Mouse (Mus musculus) heart, embryonic 11.5 days (tissue): ENCODE results near the gene Ero1lb. TPM values are rescaled to one million over a fixed set of nuclear protein-coding genes. Genes with fewer than 3 reads are reported as not detected.
A peak's percentile ranks its signal among the peaks of the same experiment; 100 is the strongest.

Experiments used
- ATAC-seq: fragments of 200-750 bp; cut with Nextera tagmentation; replicated peaks from 2 replicates; pipeline ENCODE4 v1.8.0; 2017; ENCODE audit warnings: moderate library complexity; ENCODE audit not compliant: insufficient number of reproducible peaks, low FRiP score, low TSS enrichment
- H3K27ac ChIP-seq: fragments of 300-500 bp; sonication (generic); 2 replicates; pipeline ENCODE4 v1.5.1; 2014; ENCODE audit warnings: mild to moderate bottlenecking, low read depth, low read length
- H3K27me3 ChIP-seq: fragments of 300-500 bp; sonication (generic); 2 replicates; pipeline ENCODE4 v1.6.1; 2014; ENCODE audit warnings: mild to moderate bottlenecking, low read length, mixed read lengths; ENCODE audit not compliant: control insufficient read depth, insufficient read depth
- H3K36me3 ChIP-seq: fragments of 300-500 bp; sonication (generic); 2 replicates; pipeline ENCODE4 v1.6.1; 2014; ENCODE audit warnings: mild to moderate bottlenecking, low read length, moderate library complexity, mixed read lengths; ENCODE audit not compliant: control insufficient read depth, insufficient read depth
- H3K4me1 ChIP-seq: fragments of 300-500 bp; sonication (generic); 2 replicates; pipeline ENCODE4 v1.6.1; 2014; ENCODE audit warnings: low read length; ENCODE audit not compliant: control insufficient read depth, insufficient read depth
- H3K4me2 ChIP-seq: fragments of 300-500 bp; sonication (generic); 2 replicates; pipeline ENCODE4 v1.6.1; 2014; ENCODE audit warnings: mild to moderate bottlenecking, moderate library complexity
- H3K4me3 ChIP-seq: fragments of 300-500 bp; sonication (generic); 2 replicates; pipeline ENCODE4 v1.5.1; 2014; ENCODE audit warnings: low read depth, low read length
- H3K9ac ChIP-seq: fragments of 300-500 bp; sonication (generic); 2 replicates; pipeline ENCODE4 v1.6.1; 2014; ENCODE audit warnings: mild to moderate bottlenecking, low read depth, low read length, moderate library complexity
- H3K9me3 ChIP-seq: fragments of 300-500 bp; sonication (generic); replicated peaks from 2 replicates; pipeline ENCODE4 v1.6.1; 2016; ENCODE audit warnings: low read length; ENCODE audit not compliant: control insufficient read depth
- WGBS: fragments of 180-500 bp; shearing (Covaris S2); extraction: QIAGEN DNeasy Blood & Tissue Kit; methylation state at CpG from one replicate; pipeline ENCODE4 v1.1.7; 2014; ENCODE audit not compliant: insufficient replicate concordance; 5-methylcytosine and 5-hydroxymethylcytosine counted together
- polyA plus RNA-seq: library from polyadenylated mRNA; unstranded; fragments of >200 nt; fragmentation: Nextera tagmentation; extraction: Ambion mirVana; gene quantifications from 2 replicates; pipeline ENCODE4 v1.2.1, GENCODE M21; 2014

The Ero1lb gene
- polyA plus RNA-seq, 1 experiment from 2014 or later, result 7.7 TPM

GRCm38 (mm10) chr13:12540119-12540518 lies 25.6 kb upstream of the Ero1lb start:
- no peaks in the 10 kb centered on the region for H3K4me1 ChIP-seq
- H3K4me3 ChIP-seq, result no peak overlapping the region
- H3K9me3 ChIP-seq, result no peaks in the 10 kb centered on the region
- no peaks in the 10 kb centered on the region for H3K36me3 ChIP-seq
- no peak for ATAC-seq
- H3K27ac ChIP-seq, result no peak overlapping the region
- no peaks in the 10 kb centered on the region for H3K27me3 ChIP-seq
- no peak overlapping the region for H3K4me2 ChIP-seq
- WGBS, result 56% methylated on average over 13 of the region's 13 CpGs
- no peak overlapping the region for H3K9ac ChIP-seq

GRCm38 (mm10) chr13:12542006-12542981 lies 23.4 kb upstream of the Ero1lb start:
- Histone ChIP-seq H3K27ac (no peak overlapping the region), H3K9ac (no peak overlapping the region), H3K9me3 (no peaks in the 10 kb centered on the region), H3K27me3 (no peaks in the 10 kb centered on the region), H3K4me2 (peak overlapping the region; percentile 51), H3K4me1 (no peaks in the 10 kb centered on the region), H3K36me3 (no peaks in the 10 kb centered on the region), H3K4me3 (no peak overlapping the region)
- 12% methylated on average over 23 of the region's 23 CpGs for WGBS
- peak; percentile 52; the same call in 1 of the 2 replicates for ATAC-seq

GRCm38 (mm10) chr13:12543246-12543645 lies 22.4 kb upstream of the Ero1lb start:
- Histone ChIP-seq H3K4me1 (no peaks in the 10 kb centered on the region), H3K9me3 (no peaks in the 10 kb centered on the region), H3K9ac (no peak overlapping the region), H3K36me3 (no peaks in the 10 kb centered on the region), H3K27ac (no peak overlapping the region), H3K4me3 (no peak overlapping the region), H3K27me3 (no peaks in the 10 kb centered on the region), H3K4me2 (no peak overlapping the region)
- WGBS, result 72% methylated on average over 5 of the region's 5 CpGs
- no peak for ATAC-seq

DNA sequence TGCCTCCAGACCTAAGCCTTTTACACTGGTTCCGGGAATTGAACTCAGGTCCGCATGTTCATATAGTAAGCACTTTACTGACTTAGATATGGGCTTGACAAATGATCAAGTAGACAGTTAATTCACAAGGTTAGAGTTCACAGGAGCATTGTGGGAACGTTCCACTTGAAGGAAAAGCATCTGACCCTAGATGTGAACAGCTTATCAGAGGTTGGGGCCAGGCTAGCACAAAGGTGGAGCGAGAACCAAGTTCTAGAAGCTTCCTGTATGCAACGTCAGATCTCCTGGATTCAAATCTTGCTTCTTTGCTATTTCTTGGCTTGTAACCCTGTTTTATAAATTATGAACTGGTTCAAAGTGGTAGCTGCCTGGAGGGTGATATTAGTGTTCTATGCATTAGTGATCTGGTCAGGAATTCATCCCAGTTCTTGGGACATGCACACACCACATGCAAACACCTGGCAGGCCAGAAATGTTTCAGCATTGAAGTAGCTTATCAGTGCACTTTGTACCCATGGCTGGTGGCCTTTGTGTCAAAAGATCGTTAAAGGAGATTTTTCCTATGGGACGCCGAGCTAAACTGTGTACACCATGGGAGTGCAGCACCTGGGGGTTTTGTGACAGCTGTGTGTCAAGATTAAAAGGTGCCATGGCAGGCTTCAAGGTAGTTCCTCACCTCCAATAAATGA lies 21.6 kb upstream of the Ero1lb start:
- Histone ChIP-seq H3K27me3 (no peaks in the 10 kb centered on the region), H3K4me1 (no peaks in the 10 kb centered on the region), H3K27ac (no peak overlapping the region), H3K4me3 (no peak overlapping the region), H3K4me2 (no peak overlapping the region), H3K9me3 (no peaks in the 10 kb centered on the region), H3K36me3 (no peaks in the 10 kb centered on the region), H3K9ac (no peak overlapping the region)
- 72% methylated on average over 8 of the region's 8 CpGs for WGBS
- ATAC-seq, result no peak

DNA sequence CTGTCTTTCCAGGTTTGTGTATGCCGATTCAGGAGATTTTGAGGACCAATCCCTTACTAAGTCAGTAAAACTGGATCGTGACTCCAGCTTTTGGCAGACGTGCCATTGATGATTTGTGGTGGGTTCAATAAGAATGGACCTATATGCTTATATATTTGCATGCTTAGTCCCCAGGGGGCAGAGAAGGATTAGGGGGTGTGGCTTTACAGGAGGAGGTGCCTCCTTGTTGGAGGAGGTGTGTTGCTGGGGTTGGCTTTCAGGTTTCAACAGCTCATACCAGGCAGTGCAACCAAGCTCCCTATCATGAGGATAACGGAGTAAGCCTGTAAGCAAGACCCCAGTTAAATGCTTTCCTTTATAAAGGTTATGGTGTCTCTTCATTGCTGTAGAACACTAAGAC lies 11.5 kb upstream of the Ero1lb start:
- H3K27ac ChIP-seq, result no peak overlapping the region
- H3K27me3 ChIP-seq, result no peaks in the 10 kb centered on the region
- H3K36me3 ChIP-seq, result no peaks in the 10 kb centered on the region
- H3K9me3 ChIP-seq, result no peaks in the 10 kb centered on the region
- no peak overlapping the region for H3K4me2 ChIP-seq
- ATAC-seq, result no peak
- H3K4me1 ChIP-seq, result no peaks in the 10 kb centered on the region
- no peak overlapping the region for H3K4me3 ChIP-seq
- no peak overlapping the region for H3K9ac ChIP-seq
- WGBS, result 61% methylated on average over 4 of the region's 4 CpGs

DNA sequence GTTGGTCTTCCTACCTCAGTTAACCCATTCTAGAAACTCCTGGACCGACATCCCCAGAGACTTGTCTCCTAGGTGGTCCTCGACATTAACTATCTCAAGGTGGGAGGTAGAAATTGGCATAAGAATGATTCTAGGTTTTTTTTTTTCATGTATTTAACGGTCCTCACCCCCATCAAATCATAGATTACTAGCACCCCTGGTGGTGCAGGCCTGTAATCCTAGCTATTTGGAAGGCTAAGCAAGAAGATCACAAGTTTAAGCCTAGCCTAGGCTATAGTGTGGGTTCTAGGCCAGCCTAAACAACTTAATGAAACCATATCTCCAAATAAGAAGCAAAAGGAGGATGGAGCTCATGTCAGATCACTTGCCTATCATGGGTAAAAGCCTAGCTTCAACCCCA lies 6.6 kb upstream of the Ero1lb start:
- ATAC-seq, result no peak
- WGBS, result 60% methylated on average over 3 of the region's 3 CpGs
- H3K36me3 ChIP-seq, result no peaks in the 10 kb centered on the region
- no peak overlapping the region for H3K4me3 ChIP-seq
- no peak overlapping the region for H3K4me2 ChIP-seq
- no peak overlapping the region for H3K9ac ChIP-seq
- H3K27ac ChIP-seq, result no peak overlapping the region
- no peaks in the 10 kb centered on the region for H3K27me3 ChIP-seq
- no peaks in the 10 kb centered on the region for H3K4me1 ChIP-seq
- H3K9me3 ChIP-seq, result no peaks in the 10 kb centered on the region

- no peak overlapping the region for H3K9ac ChIP-seq
- no peak for ATAC-seq
- WGBS, result 61% methylated on average over 6 of the region's 6 CpGs
These were observed 6.1 kb upstream of the Ero1lb start for GRCm38 (mm10) chr13:12559462-12560120.

GRCm38 (mm10) chr13:12561729-12562128 lies 3.9 kb upstream of the Ero1lb start:
- Histone ChIP-seq H3K9ac (no peak overlapping the region), H3K36me3 (no peaks in the 10 kb centered on the region), H3K9me3 (no peaks in the 10 kb centered on the region), H3K4me1 (peaks cover 3% of the 10 kb centered on the region; the same call in 1 of the 2 replicates), H3K27ac (no peak overlapping the region), H3K27me3 (no peaks in the 10 kb centered on the region), H3K4me3 (no peak overlapping the region), H3K4me2 (no peak overlapping the region)
- no peak for ATAC-seq
- WGBS, result 62% methylated on average over 2 of the region's 2 CpGs

More at GRCm38 (mm10) chr13:12559462-12560120, 6.1 kb upstream of the Ero1lb start:
- no peak overlapping the region for H3K4me2 ChIP-seq
- H3K27ac ChIP-seq, result no peak overlapping the region
- no peaks in the 10 kb centered on the region for H3K4me1 ChIP-seq
- no peaks in the 10 kb centered on the region for H3K27me3 ChIP-seq
- no peaks in the 10 kb centered on the region for H3K9me3 ChIP-seq
- no peak overlapping the region for H3K4me3 ChIP-seq
- no peaks in the 10 kb centered on the region for H3K36me3 ChIP-seq
